Mouse (Mus musculus) heart, embryonic 12.5 days (tissue): ENCODE data around the gene 1700029J07Rik. TPM values are rescaled to one million over a fixed set of nuclear protein-coding genes. Genes with fewer than 3 reads are reported as not detected.

Source experiments
- ATAC-seq: fragments of 200-750 bp; cut with Nextera tagmentation; 2 replicates; pipeline ENCODE4 v1.8.0; 2017; ENCODE audit warnings: moderate TSS enrichment, moderate library complexity; ENCODE audit not compliant: insufficient number of reproducible peaks, low FRiP score
- H3K27ac ChIP-seq: fragments of 300-500 bp; sonication (generic); 2 replicates; pipeline ENCODE4 v1.5.1; 2016; ENCODE audit warnings: mild to moderate bottlenecking, moderate library complexity; ENCODE audit not compliant: poor library complexity, severe bottlenecking
- H3K27me3 ChIP-seq: fragments of 300-500 bp; sonication (generic); replicated peaks from 2 replicates; pipeline ENCODE4 v1.6.1; 2016; ENCODE audit warnings: mild to moderate bottlenecking, moderate library complexity
- H3K36me3 ChIP-seq: fragments of 300-500 bp; sonication (generic); 2 replicates; pipeline ENCODE4 v1.6.1; 2016; ENCODE audit warnings: mild to moderate bottlenecking, moderate library complexity
- H3K4me1 ChIP-seq: fragments of 300-500 bp; sonication (generic); replicated peaks from 2 replicates; pipeline ENCODE4 v1.6.1; 2016; ENCODE audit warnings: mild to moderate bottlenecking
- H3K4me2 ChIP-seq: fragments of 300-500 bp; sonication (generic); 2 replicates; pipeline ENCODE4 v1.6.1; 2016; ENCODE audit warnings: mild to moderate bottlenecking, moderate library complexity
- H3K4me3 ChIP-seq: fragments of 300-500 bp; sonication (generic); 2 replicates; pipeline ENCODE4 v1.5.1; 2016; ENCODE audit warnings: mild to moderate bottlenecking
- H3K9ac ChIP-seq: fragments of 300-500 bp; sonication (generic); 2 replicates; pipeline ENCODE4 v1.6.1; 2016; ENCODE audit warnings: mild to moderate bottlenecking, moderate library complexity
- H3K9me3 ChIP-seq: fragments of 300-500 bp; sonication (generic); replicated peaks from 2 replicates; pipeline ENCODE4 v1.6.1; 2016; ENCODE audit warnings: mild to moderate bottlenecking, moderate library complexity
- WGBS: fragments of 180-500 bp; shearing (Covaris S2); methylation state at CpG from one replicate; pipeline ENCODE4 v1.1.7; 2016; 5-methylcytosine and 5-hydroxymethylcytosine counted together
- polyA plus RNA-seq: library from polyadenylated mRNA; unstranded; fragments of >200 nt; fragmentation: Nextera tagmentation; extraction: Ambion mirVana; gene quantifications from 2 replicates; pipeline ENCODE4 v1.2.1, GENCODE M21; 2016

Gene 1700029J07Rik
- polyA plus RNA-seq, 1 experiment from 2014 or later = 2.5 TPM

DNA sequence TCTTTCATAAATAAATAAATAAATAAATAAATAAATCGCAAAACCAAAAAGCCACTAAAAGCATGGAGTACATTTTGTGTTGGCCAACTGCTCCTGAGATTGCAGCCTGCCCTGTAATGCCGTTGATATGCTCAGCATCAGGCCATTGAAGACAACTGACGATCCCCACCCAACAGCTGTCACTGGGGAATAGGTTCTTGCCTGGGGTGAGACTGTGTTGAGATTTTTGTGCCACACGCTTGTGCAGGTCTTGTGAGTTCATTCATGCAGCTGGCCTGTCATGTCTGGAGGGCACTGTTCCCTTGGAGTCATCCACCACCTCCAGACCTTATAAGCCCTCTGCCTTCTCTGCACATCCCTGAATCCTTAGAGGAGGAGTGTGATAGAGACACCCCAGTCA lies 28.8 kb downstream of the 1700029J07Rik start:
- Histone ChIP-seq H3K9me3 (no peaks in the 10 kb centered on the region), H3K36me3 (no peaks in the 10 kb centered on the region), H3K4me2 (no peak overlapping the region), H3K4me3 (no peak overlapping the region), H3K9ac (no peak overlapping the region), H3K27ac (no peak overlapping the region), H3K4me1 (no peaks in the 10 kb centered on the region), H3K27me3 (no peaks in the 10 kb centered on the region)
- no peak for ATAC-seq
- 86% methylated on average over 4 of the region's 4 CpGs for WGBS

DNA sequence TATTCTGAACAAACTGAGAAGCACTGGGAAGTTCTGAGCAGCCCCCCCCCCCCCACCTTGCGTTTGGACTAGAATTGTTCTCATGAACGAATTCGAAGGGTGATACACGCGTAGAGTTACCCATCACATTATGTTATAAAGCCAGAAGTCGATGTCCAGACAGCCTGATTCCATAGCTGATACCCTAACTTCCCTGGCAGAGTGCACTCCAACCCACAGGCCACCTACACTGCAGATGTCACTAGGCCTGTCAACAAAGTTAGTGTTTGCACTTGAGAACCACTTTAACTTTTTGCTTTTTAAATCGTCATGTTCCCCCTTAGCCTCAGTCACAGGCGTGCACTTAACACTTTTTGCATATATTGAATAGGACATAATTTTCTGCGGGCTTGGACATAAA lies 38.1 kb downstream of the 1700029J07Rik start:
- Histone ChIP-seq H3K36me3 (no peaks in the 10 kb centered on the region), H3K4me3 (no peak overlapping the region), H3K27ac (no peak overlapping the region), H3K4me2 (no peak overlapping the region), H3K9me3 (no peaks in the 10 kb centered on the region), H3K27me3 (no peaks in the 10 kb centered on the region), H3K4me1 (no peaks in the 10 kb centered on the region), H3K9ac (no peak overlapping the region)
- no peak for ATAC-seq
- WGBS = 76% methylated on average over 9 of the region's 9 CpGs

DNA sequence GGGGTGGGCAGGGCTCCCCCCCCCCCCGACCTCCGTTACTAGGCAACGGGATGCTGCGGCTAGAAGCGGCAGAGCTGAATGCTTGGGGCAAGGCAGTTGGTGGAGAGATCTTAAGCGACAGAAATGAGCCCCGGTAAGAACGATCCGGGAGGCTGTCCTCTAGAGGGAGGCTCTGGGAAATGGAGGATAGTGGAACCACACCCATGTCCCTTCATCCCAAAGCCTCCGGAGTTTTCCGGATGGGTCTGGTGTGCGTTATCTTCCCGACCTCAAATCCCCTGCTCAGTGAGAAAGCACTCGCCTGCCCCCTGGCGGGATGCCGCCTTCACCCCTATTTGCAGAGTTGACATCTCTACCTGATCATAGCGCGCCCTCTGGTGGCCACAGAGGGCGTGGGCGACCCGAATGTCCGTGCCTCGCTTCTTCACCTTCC lies 40.5 kb downstream of the 1700029J07Rik start, which contains the start of gene Ccdc110:
Ccdc110 (plus strand) TSS at position 38 of the 433 bp plus-strand sequence.
- Histone ChIP-seq H3K4me2 (peak within 1 kb of the TSS; percentile 60), H3K27me3 (no peaks in the 10 kb centered on the region), H3K4me3 (peak within 1 kb of the TSS; percentile 39), H3K9ac (no peak within 1 kb of the TSS), H3K36me3 (no peaks in the 10 kb centered on the region), H3K4me1 (peaks cover 4% of the 10 kb centered on the region; the same call in 1 of the 2 replicates), H3K27ac (no peak within 1 kb of the TSS), H3K9me3 (peaks cover 10% of the 10 kb centered on the region)
- WGBS = 10% methylated on average over 23 of the region's 23 CpGs
- peak; percentile 77 for ATAC-seq

DNA sequence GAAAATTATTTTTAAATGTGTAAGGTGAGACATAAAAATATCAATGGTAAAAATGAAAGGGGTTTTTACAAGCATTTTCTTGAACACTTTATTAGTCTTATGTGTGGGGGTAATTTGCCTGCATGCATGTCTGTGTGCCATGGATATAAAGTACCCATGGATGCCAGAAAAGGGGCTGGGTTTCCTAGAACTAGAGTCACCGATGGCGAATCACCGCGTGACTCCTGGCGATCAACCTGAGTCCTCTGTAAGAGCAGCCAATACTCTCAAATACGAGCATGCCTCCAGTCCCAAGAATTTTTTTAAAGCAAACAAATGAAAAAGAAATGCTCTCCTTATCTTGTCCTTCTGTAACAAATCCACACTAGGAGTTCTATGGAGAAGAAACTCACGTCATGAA lies 52.9 kb downstream of the 1700029J07Rik start:
- H3K4me2 ChIP-seq = no peak overlapping the region
- peaks cover 36% of the 10 kb centered on the region for H3K36me3 ChIP-seq
- no peaks in the 10 kb centered on the region for H3K4me1 ChIP-seq
- 92% methylated on average over 7 of the region's 7 CpGs for WGBS
- H3K9me3 ChIP-seq = peaks cover 6% of the 10 kb centered on the region; the same call in 1 of the 2 replicates
- H3K27me3 ChIP-seq = no peaks in the 10 kb centered on the region
- no peak for ATAC-seq
- H3K4me3 ChIP-seq = no peak overlapping the region
- no peak overlapping the region for H3K27ac ChIP-seq
- H3K9ac ChIP-seq = no peak overlapping the region

DNA sequence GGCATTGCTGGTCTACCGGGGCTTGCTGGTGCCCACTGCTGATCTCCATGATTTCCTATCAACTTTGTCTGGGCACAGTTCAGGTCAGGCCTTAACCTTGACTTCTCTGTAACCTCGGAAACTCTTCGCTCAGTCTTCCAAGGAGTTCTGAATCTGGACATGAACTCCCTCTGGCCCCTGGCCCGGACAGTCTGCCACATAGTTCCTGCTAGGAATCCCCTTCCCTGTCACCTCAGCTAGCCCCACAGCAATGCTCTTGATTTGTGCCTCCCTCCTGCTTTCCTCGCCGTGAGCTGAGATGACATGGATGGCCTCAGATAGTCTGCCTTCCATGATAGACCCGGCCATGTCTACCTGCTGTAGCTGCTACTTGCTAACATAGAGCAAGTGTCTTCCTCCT lies 54.7 kb downstream of the 1700029J07Rik start:
- WGBS = 85% methylated on average over 7 of the region's 7 CpGs
- no peak for ATAC-seq
- no peak overlapping the region for H3K4me2 ChIP-seq

DNA sequence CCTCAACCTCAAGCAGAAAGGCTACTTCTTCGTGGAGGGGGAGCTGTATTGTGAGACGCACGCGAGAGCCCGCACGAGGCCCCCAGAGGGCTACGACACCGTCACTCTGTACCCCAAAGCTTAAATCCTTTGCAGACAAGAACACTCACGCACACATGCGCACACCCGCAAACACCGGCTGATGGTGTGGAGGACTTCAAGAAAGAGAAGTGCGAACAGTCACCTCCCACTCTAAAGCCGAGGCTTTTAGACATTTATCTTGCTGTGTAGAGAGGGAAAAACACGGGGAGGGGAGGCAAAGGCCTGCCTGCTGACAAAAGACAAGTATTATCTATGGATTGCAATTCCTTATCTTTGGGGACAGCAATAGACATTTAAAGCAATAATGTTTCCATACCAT lies 56.2 kb downstream of the 1700029J07Rik start:
- H3K36me3 ChIP-seq = peaks cover 62% of the 10 kb centered on the region
- H3K9ac ChIP-seq = no peak overlapping the region
- no peaks in the 10 kb centered on the region for H3K4me1 ChIP-seq
- WGBS = 71% methylated on average over 15 of the region's 15 CpGs
- H3K4me2 ChIP-seq = no peak overlapping the region
- no peak overlapping the region for H3K4me3 ChIP-seq
- no peak overlapping the region for H3K27ac ChIP-seq
- no peak for ATAC-seq
- H3K27me3 ChIP-seq = no peaks in the 10 kb centered on the region
- H3K9me3 ChIP-seq = peaks cover 6% of the 10 kb centered on the region; the same call in 1 of the 2 replicates

More for the DNA sequence above, 54.7 kb downstream of the 1700029J07Rik start:
- H3K4me3 ChIP-seq = no peak overlapping the region
- no peaks in the 10 kb centered on the region for H3K4me1 ChIP-seq
- no peak overlapping the region for H3K9ac ChIP-seq
- peaks cover 6% of the 10 kb centered on the region; the same call in 1 of the 2 replicates for H3K9me3 ChIP-seq
- peaks cover 52% of the 10 kb centered on the region for H3K36me3 ChIP-seq
- H3K27ac ChIP-seq = no peak overlapping the region
- H3K27me3 ChIP-seq = no peaks in the 10 kb centered on the region

DNA sequence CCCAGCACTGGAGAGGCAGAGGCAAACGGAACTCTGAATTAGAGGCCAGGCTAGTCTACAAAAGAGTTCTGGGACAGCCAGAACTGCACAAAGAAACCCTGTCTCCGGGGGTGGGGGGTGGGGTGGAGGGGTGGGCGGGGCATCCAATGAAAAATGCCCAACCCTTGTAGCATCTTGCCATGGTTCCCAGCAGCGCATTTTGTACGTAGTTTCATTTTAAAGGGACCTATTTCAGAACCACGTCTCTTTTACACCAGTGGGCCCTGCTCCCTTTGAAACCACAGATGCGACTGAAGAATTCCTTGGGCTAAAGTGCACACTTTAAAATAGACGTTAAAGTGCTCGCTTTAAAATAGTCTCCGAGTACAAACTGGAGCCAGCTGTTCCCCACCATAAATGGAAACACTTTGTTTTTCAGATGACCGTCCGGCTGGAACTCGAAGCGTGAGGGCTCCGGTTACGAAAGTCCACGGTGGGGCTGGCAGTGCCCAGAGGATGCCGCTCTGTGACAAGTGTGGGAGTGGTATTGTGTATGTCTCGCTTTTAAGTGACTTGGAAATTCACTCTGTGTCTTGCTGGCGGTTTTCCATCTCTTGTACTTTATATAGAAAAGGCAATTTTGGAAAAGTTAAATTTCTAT lies 57.9 kb downstream of the 1700029J07Rik start:
- Histone ChIP-seq H3K4me2 (peak overlapping the region; percentile 29; the same call in 1 of the 2 replicates), H3K27ac (peak overlapping the region; percentile 32)
- ATAC-seq = no peak

DNA sequence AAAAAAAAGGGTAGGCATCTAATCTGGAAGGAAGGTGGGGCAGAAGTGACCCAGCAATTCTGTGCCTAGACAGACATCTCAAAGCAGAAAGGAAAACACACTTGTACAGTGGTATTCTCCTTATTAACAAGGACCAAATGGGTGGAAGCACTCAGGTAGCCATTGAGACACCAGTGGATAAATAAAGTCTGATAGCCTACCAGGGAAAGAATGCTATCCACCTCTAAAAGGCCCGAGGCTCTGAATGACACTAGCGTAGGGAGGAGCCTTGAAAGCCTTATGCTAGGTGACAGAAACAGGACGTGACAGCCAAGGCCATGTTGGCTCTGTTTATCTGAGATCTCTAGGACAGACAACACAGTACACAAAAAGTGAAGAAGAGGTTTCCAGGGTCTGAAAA lies 58.6 kb downstream of the 1700029J07Rik start:
- no peaks in the 10 kb centered on the region for H3K4me1 ChIP-seq
- H3K27me3 ChIP-seq = no peaks in the 10 kb centered on the region
- 61% methylated on average over 3 of the region's 3 CpGs for WGBS
- no peak overlapping the region for H3K4me3 ChIP-seq
- no peak overlapping the region for H3K9ac ChIP-seq
- H3K9me3 ChIP-seq = peaks cover 5% of the 10 kb centered on the region; the same call in 1 of the 2 replicates
- no peak overlapping the region for H3K4me2 ChIP-seq
- H3K27ac ChIP-seq = peak overlapping the region; percentile 32; the same call in 1 of the 2 replicates
- peaks cover 80% of the 10 kb centered on the region for H3K36me3 ChIP-seq
- ATAC-seq = no peak

More for the DNA sequence above, 57.9 kb downstream of the 1700029J07Rik start:
- H3K9me3 ChIP-seq = peaks cover 6% of the 10 kb centered on the region; the same call in 1 of the 2 replicates
- 70% methylated on average over 20 of the region's 20 CpGs for WGBS
- H3K9ac ChIP-seq = no peak overlapping the region
- no peak overlapping the region for H3K4me3 ChIP-seq
- no peaks in the 10 kb centered on the region for H3K4me1 ChIP-seq
- peaks cover 73% of the 10 kb centered on the region for H3K36me3 ChIP-seq
- no peaks in the 10 kb centered on the region for H3K27me3 ChIP-seq

DNA sequence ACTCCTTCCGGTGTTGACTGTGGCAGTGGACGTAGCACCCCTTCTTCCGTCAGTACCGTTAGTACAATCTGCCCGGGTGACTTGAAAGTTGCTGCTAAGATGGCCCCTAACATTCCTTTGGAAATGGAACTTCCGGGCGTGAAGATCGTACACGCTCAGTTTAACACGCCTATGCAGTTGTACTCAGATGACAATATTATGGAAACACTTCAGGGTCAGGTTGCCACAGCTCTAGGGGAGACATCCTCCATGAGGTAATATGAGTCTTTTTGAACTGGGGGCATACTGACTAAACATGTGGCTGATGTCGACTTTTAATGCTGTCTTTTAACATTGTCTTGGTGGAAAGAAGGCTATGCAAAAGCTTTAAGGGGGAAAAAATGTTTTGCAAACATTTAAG lies 61.3 kb downstream of the 1700029J07Rik start:
- no peaks in the 10 kb centered on the region for H3K9me3 ChIP-seq
- no peak overlapping the region for H3K9ac ChIP-seq
- no peaks in the 10 kb centered on the region for H3K27me3 ChIP-seq
- H3K4me2 ChIP-seq = no peak overlapping the region
- peaks cover 82% of the 10 kb centered on the region for H3K36me3 ChIP-seq
- no peak for ATAC-seq
- no peak overlapping the region for H3K27ac ChIP-seq
- no peaks in the 10 kb centered on the region; the same call in 1 of the 2 replicates for H3K4me1 ChIP-seq
- WGBS = 85% methylated on average over 11 of the region's 11 CpGs
- H3K4me3 ChIP-seq = no peak overlapping the region

DNA sequence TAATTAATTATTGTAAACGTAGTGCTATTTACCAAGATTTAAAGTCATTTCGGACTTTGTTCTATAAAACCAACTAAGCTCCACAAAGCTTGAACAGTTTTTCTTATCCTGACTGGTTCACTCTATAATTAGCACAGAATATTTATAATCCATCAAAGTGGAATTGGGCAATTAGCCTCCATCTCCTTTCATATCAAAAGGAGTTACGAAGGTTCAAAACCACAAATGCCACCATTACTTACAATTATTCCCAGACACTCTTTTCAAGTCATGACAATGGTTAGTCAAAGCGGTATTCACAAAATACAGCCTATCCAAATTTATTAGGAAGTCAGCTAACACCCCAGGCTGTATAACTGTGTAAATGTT lies 68.8 kb downstream of the 1700029J07Rik start:
- Histone ChIP-seq H3K27me3 (no peaks in the 10 kb centered on the region), H3K36me3 (peaks cover 62% of the 10 kb centered on the region), H3K4me3 (no peak overlapping the region), H3K27ac (no peak overlapping the region), H3K9me3 (no peaks in the 10 kb centered on the region), H3K4me1 (peaks cover 20% of the 10 kb centered on the region), H3K9ac (no peak overlapping the region), H3K4me2 (no peak overlapping the region)
- ATAC-seq = no peak
- 91% methylated on average over 4 of the region's 4 CpGs for WGBS

DNA sequence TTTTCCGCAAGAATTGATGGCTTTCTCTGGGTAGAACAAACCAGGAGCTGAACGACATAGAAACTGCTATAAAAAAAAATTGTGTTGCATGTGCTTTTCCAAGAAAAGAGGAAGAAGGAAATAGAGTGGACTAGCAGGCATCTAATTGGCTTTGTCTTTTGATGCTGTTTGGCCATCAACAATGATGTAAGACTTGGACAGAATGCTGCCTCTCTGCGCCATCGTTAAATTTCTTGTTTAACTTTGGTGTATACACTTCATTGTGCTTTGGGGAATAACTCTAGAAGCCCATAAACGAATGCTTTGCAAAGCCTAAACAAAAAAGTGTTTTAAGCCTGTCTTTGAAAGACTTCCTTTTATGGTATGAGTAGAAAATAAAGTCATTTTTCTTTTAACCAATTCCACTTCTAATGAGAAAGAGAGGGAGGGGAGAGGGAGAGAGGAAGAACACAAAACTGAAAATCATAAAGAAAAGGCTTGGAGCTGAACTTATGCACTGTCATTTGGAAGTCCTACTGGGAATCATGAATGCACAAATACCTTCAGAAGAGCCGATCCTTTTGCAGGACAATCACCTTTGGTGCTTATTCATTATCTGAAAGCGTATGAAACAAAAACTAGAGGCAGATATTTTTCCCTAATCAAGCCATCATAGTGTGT lies 69.3 kb downstream of the 1700029J07Rik start:
- no peaks in the 10 kb centered on the region for H3K27me3 ChIP-seq
- 84% methylated on average over 7 of the region's 7 CpGs for WGBS
- no peak overlapping the region for H3K9ac ChIP-seq
- H3K4me2 ChIP-seq = no peak overlapping the region
- H3K9me3 ChIP-seq = no peaks in the 10 kb centered on the region
- H3K27ac ChIP-seq = no peak overlapping the region
- ATAC-seq = no peak
- H3K36me3 ChIP-seq = peaks cover 57% of the 10 kb centered on the region
- H3K4me3 ChIP-seq = no peak overlapping the region
- peaks cover 23% of the 10 kb centered on the region for H3K4me1 ChIP-seq
